Mouse (Mus musculus): Measurements from ENCODE around the gene Gm36028. TPM values are rescaled to one million over a fixed set of nuclear protein-coding genes. Genes with fewer than 3 reads are reported as not detected.

Gm36028 gene
- not detected in 2 replicates for total RNA-seq (2023)

DNA sequence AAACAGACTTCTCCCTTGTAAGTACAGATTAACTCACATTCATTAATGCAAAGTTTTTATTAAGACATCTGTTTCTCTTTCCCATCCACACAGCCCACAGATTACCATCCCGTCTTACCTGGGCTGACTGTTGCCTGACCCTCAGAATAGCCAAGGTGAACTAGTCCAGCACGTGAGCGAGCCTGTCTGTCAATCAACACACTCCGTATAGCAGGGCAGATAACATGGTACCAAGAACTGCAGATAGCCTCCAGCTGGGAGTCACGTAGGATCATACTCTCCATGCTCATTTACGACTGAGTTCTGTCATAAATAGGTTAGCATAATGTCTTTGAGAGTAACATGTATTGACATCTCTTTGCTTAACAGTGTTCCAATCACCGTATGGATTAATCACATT lies at the start of gene Gm36028:
TSS of gene Gm36028 (minus strand) at position 118 of the 400 bp plus-strand sequence.

DNA sequence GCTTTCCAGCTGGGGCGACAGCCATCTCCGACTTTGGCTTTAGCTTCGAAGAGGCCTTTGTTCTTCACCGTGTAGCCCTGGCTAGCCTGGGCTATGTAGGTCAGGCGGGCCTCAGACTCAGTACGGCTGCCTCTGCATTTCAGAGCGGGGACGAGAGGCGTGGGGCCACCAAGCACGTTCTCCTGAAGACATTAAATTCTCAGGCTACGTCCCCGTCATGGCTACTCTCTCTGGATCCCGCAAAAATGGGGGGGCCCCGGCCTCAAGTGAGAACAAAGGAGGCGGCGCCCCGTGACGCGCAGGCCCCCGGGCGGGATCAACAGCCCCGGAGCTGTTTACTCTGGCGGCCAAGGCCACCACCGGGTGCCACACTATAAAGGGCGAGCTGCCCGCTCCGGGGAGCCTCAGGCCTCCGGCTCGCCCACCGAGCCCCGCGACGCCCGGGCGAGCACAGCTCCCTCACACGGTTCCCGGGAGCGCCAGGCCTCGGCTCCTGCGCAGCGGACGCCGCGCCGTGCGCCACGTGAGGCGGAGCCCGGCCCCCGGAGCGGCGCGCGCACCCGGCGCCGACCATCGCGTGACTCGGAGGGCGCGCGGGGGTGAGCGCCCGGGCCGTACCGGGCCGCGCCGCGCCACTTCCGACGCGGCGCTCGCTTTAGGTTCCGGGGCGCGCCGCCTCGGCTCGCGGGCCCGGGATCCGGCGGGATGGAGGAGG lies 7.0 kb upstream of the Gm36028 start, which contains the start of gene Lrrc58:
TSS of gene Lrrc58 (plus strand) at position 599 of the 715 bp plus-strand sequence.

Other genes with a start within 250 kb of the Gm36028 start
- 14.0 and 26.4 TPM in 2 replicates for gene Ndufb4, start 206.7 kb downstream of the Gm36028 start, total RNA-seq (2023)
- gene Fstl1, start 84.3 kb downstream of the Gm36028 start, total RNA-seq (2023): 0.35 TPM in 1 of 2 replicates, not detected in the other
- gene Lrrc58, start 7.2 kb upstream of the Gm36028 start, total RNA-seq (2023): 22.0 and 30.0 TPM in 2 replicates
- not detected in 2 replicates for gene Gpr156, start 55.4 kb upstream of the Gm36028 start, total RNA-seq (2023)
- 77.3 and 99.9 TPM in 2 replicates for gene Gsk3b, start 227.9 kb upstream of the Gm36028 start, total RNA-seq (2023)